Mouse (Mus musculus) embryonic facial prominence, embryonic 13.5 days (tissue): ENCODE measurements around the gene Ormdl2. TPM values are rescaled to one million over a fixed set of nuclear protein-coding genes. Genes with fewer than 3 reads are reported as not detected.
A peak's percentile ranks its signal among the peaks of the same experiment; 100 is the strongest.

ENCODE experiments used
- ATAC-seq: fragments of 200-750 bp; cut with Nextera tagmentation; 2 replicates; pipeline ENCODE4 v1.8.0; 2017; ENCODE audit warnings: low read depth; ENCODE audit not compliant: insufficient number of reproducible peaks, insufficient read depth, low FRiP score, low TSS enrichment
- H3K27ac ChIP-seq: fragments of 300-500 bp; sonication (generic); 2 replicates; pipeline ENCODE4 v1.5.1; 2015; ENCODE audit warnings: moderate library complexity, mild to moderate bottlenecking, inconsistent platforms
- H3K27me3 ChIP-seq: fragments of 300-500 bp; sonication (generic); 2 replicates; pipeline ENCODE4 v1.6.1; 2015; ENCODE audit warnings: mild to moderate bottlenecking, inconsistent platforms
- H3K36me3 ChIP-seq: fragments of 300-500 bp; sonication (generic); 2 replicates; pipeline ENCODE4 v1.6.1; 2015; ENCODE audit warnings: mild to moderate bottlenecking, inconsistent platforms
- H3K4me1 ChIP-seq: fragments of 300-500 bp; sonication (generic); 2 replicates; pipeline ENCODE4 v1.6.1; 2015; ENCODE audit warnings: inconsistent platforms
- H3K4me2 ChIP-seq: fragments of 300-500 bp; sonication (generic); 2 replicates; pipeline ENCODE4 v1.6.1; 2015; ENCODE audit warnings: moderate library complexity, mild to moderate bottlenecking, inconsistent platforms
- H3K4me3 ChIP-seq: fragments of 300-500 bp; sonication (generic); 2 replicates; pipeline ENCODE4 v1.5.1; 2015; ENCODE audit warnings: mild to moderate bottlenecking, inconsistent platforms
- H3K9ac ChIP-seq: fragments of 300-500 bp; sonication (generic); 2 replicates; pipeline ENCODE4 v1.6.1; 2015; ENCODE audit warnings: mild to moderate bottlenecking, inconsistent platforms
- H3K9me3 ChIP-seq: fragments of 300-500 bp; sonication (generic); 2 replicates; pipeline ENCODE4 v1.6.1; 2016; ENCODE audit warnings: inconsistent platforms
- WGBS: fragments of 180-500 bp; shearing (Covaris S2); methylation state at CpG from one replicate; pipeline ENCODE4 v1.1.7; 2015; ENCODE audit warnings: mixed read lengths; 5-methylcytosine and 5-hydroxymethylcytosine counted together
- polyA plus RNA-seq: library from polyadenylated mRNA; unstranded; fragments of >200 nt; fragmentation: Nextera tagmentation; extraction: Ambion mirVana; gene quantifications from 2 replicates; pipeline ENCODE4 v1.2.1, GENCODE M21; 2015

Ormdl2 gene
- polyA plus RNA-seq, 1 experiment from 2014 or later = 41.2 TPM

GRCm38 (mm10) chr10:128803361-128803760 is 18.1 kb downstream of the Ormdl2 start:
- Histone ChIP-seq H3K9ac (peak overlapping the region; percentile 96), H3K9me3 (no peaks in the 10 kb centered on the region), H3K27ac (peak overlapping the region; percentile 99), H3K4me3 (peak overlapping the region; percentile 82), H3K36me3 (peaks cover 45% of the 10 kb centered on the region), H3K4me2 (peak overlapping the region; percentile 85), H3K27me3 (no peaks in the 10 kb centered on the region), H3K4me1 (peaks cover 43% of the 10 kb centered on the region)
- ATAC-seq = no peak
- WGBS = 4% methylated on average over 6 of the region's 6 CpGs

GRCm38 (mm10) chr10:128802956-128803355 is 18.5 kb downstream of the Ormdl2 start:
- Histone ChIP-seq H3K27me3 (no peaks in the 10 kb centered on the region), H3K4me3 (peak overlapping the region; percentile 82), H3K9ac (peak overlapping the region; percentile 96), H3K9me3 (no peaks in the 10 kb centered on the region), H3K4me2 (peak overlapping the region; percentile 85), H3K36me3 (peaks cover 45% of the 10 kb centered on the region), H3K4me1 (peaks cover 39% of the 10 kb centered on the region), H3K27ac (peak overlapping the region; percentile 99)
- ATAC-seq = no peak
- 56% methylated on average over 4 of the region's 4 CpGs for WGBS

DNA sequence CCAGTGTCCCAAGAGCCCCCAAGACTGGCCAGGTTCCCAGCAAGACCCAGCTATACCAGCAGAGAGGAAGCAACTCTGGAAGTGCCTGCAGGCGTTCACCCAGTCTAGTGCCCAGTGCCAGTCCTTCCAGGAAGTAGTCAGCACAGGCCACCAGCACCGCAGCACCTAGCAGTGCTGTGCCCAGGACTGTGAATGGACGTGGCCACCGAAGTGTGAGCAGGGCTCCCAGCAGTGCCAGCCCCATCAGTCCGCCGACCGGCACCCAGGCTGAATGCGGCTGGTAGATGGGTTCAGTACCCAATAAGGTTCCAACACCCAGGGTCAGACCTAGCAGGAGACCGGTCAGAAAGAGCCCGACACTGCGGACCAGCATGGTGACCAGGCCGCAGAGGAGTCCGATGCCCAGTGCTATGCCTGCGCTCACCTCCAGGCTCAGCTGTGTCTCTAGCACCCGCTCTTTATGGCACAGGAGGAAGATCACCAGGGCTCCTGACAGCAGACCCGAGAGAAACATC is 19.4 kb downstream of the Ormdl2 start:
- Histone ChIP-seq H3K9me3 (no peaks in the 10 kb centered on the region), H3K27me3 (no peaks in the 10 kb centered on the region), H3K27ac (no peak overlapping the region), H3K4me3 (no peak overlapping the region), H3K4me1 (peaks cover 30% of the 10 kb centered on the region), H3K4me2 (no peak overlapping the region), H3K9ac (peak overlapping the region; percentile 23; the same call in 1 of the 2 replicates), H3K36me3 (peaks cover 45% of the 10 kb centered on the region)
- 89% methylated on average over 16 of the region's 16 CpGs for WGBS
- ATAC-seq = no peak

- Histone ChIP-seq H3K9ac (no peak overlapping the region), H3K4me2 (no peak overlapping the region), H3K9me3 (no peaks in the 10 kb centered on the region), H3K36me3 (peaks cover 36% of the 10 kb centered on the region), H3K27me3 (no peaks in the 10 kb centered on the region), H3K4me3 (no peak overlapping the region), H3K4me1 (peaks cover 19% of the 10 kb centered on the region), H3K27ac (no peak overlapping the region)
- no peak for ATAC-seq
- 90% methylated on average over 8 of the region's 8 CpGs for WGBS
Observed at GRCm38 (mm10) chr10:128798676-128799075, 22.8 kb downstream of the Ormdl2 start.

GRCm38 (mm10) chr10:128795581-128795980 is 25.9 kb downstream of the Ormdl2 start:
- Histone ChIP-seq H3K27me3 (no peaks in the 10 kb centered on the region), H3K36me3 (peaks cover 23% of the 10 kb centered on the region), H3K9me3 (no peaks in the 10 kb centered on the region), H3K4me1 (no peaks in the 10 kb centered on the region), H3K4me2 (no peak overlapping the region), H3K4me3 (no peak overlapping the region), H3K9ac (no peak overlapping the region), H3K27ac (no peak overlapping the region)
- WGBS = 91% methylated on average over 3 of the region's 3 CpGs
- ATAC-seq = no peak

DNA sequence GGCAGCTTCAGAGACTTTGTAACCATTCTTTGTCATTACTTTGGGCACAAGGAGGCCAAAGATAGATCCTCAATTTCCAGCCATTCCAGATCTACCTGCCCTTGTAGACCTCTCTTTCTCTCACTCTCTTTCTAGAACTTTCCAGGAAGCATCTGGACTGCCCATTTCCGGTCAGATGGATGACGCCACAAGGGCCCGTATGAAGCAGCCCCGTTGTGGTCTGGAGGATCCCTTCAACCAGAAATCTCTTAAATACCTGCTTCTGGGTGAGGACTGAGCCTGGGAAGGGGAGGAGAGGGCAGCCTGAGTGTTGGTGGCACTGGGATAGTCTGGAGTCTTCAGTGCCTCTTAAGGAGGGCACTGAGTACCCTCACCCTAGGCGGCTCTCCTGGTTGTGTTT is 27.1 kb downstream of the Ormdl2 start:
- Histone ChIP-seq H3K9ac (no peak overlapping the region), H3K27me3 (no peaks in the 10 kb centered on the region), H3K36me3 (peaks cover 14% of the 10 kb centered on the region), H3K9me3 (no peaks in the 10 kb centered on the region), H3K27ac (no peak overlapping the region), H3K4me2 (no peak overlapping the region), H3K4me1 (no peaks in the 10 kb centered on the region), H3K4me3 (no peak overlapping the region)
- WGBS = 89% methylated on average over 5 of the region's 5 CpGs
- ATAC-seq = no peak

- no peak for ATAC-seq
- Histone ChIP-seq H3K4me3 (no peak overlapping the region), H3K36me3 (peaks cover 8% of the 10 kb centered on the region), H3K27me3 (no peaks in the 10 kb centered on the region), H3K27ac (no peak overlapping the region), H3K4me2 (no peak overlapping the region), H3K9ac (no peak overlapping the region), H3K9me3 (no peaks in the 10 kb centered on the region), H3K4me1 (no peaks in the 10 kb centered on the region)
- 87% methylated on average over 1 of the region's 1 CpGs for WGBS
Observed at GRCm38 (mm10) chr10:128793258-128793657, 28.2 kb downstream of the Ormdl2 start.

DNA sequence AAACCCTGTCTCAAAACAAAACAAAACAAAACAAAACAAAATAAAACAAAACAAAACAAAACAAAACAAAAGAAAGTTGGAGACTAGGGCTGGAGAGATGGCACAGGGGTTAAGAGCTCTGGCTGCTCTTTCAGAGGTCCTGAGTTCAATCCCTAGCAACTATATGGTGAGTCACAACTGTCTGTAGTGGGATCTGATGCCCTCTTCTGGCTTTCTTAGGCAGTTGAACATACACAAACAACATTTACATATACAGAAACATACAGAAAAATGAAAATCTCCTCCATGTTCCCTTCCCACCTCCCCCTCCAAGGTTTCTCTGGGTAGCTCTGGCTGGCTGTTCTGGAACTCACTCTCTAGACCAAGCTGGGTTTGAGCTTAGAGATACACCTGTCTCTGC is 29.4 kb downstream of the Ormdl2 start:
- Histone ChIP-seq H3K4me1 (no peaks in the 10 kb centered on the region), H3K4me3 (no peak overlapping the region), H3K4me2 (no peak overlapping the region)

GRCm38 (mm10) chr10:128790398-128791124 is 30.9 kb downstream of the Ormdl2 start, which contains the start of gene Mmp19:
Gene Mmp19 (plus strand): TSS chr10:128790910.
- no peaks in the 10 kb centered on the region for H3K4me1 ChIP-seq
- no peak within 1 kb of the TSS for H3K4me2 ChIP-seq
- no peaks in the 10 kb centered on the region for H3K27me3 ChIP-seq
- H3K36me3 ChIP-seq = no peaks in the 10 kb centered on the region
- H3K27ac ChIP-seq = no peak within 1 kb of the TSS
- H3K9ac ChIP-seq = no peak within 1 kb of the TSS
- H3K4me3 ChIP-seq = no peak within 1 kb of the TSS
- H3K9me3 ChIP-seq = no peaks in the 10 kb centered on the region
- ATAC-seq = no peak
- 61% methylated on average over 7 of the region's 7 CpGs for WGBS

More for the DNA sequence above, 29.4 kb downstream of the Ormdl2 start:
- H3K9me3 ChIP-seq = no peaks in the 10 kb centered on the region
- no peaks in the 10 kb centered on the region for H3K36me3 ChIP-seq
- no peak overlapping the region for H3K27ac ChIP-seq
- H3K9ac ChIP-seq = no peak overlapping the region
- H3K27me3 ChIP-seq = no peaks in the 10 kb centered on the region
- ATAC-seq = no peak

GRCm38 (mm10) chr10:128780200-128780599 is 41.2 kb downstream of the Ormdl2 start:
- 86% methylated on average over 1 of the region's 1 CpGs for WGBS
- Histone ChIP-seq H3K27ac (no peak overlapping the region), H3K36me3 (no peaks in the 10 kb centered on the region)

GRCm38 (mm10) chr10:128779011-128779795 is 42.2 kb downstream of the Ormdl2 start:
- Histone ChIP-seq H3K4me1 (peaks cover 17% of the 10 kb centered on the region), H3K27ac (peak overlapping the region; percentile 89), H3K9me3 (peaks cover 15% of the 10 kb centered on the region), H3K4me2 (peak overlapping the region; percentile 24; the same call in 1 of the 2 replicates), H3K36me3 (no peaks in the 10 kb centered on the region), H3K9ac (no peak overlapping the region), H3K27me3 (no peaks in the 10 kb centered on the region), H3K4me3 (no peak overlapping the region)
- ATAC-seq = 0 out of 2 replicates have a peak, but pooled peaks have one; percentile 85
- WGBS = 16% methylated on average over 8 of the region's 8 CpGs

More at GRCm38 (mm10) chr10:128780200-128780599, 41.2 kb downstream of the Ormdl2 start:
- H3K9ac ChIP-seq = no peak overlapping the region
- H3K9me3 ChIP-seq = peaks cover 21% of the 10 kb centered on the region
- ATAC-seq = no peak
- H3K4me3 ChIP-seq = no peak overlapping the region
- H3K4me2 ChIP-seq = no peak overlapping the region
- peaks cover 17% of the 10 kb centered on the region for H3K4me1 ChIP-seq
- H3K27me3 ChIP-seq = no peaks in the 10 kb centered on the region
